Mouse (Mus musculus) C2C12 (cell line): ENCODE results near the gene Sh2d5. TPM values are rescaled to one million over a fixed set of nuclear protein-coding genes. Genes with fewer than 3 reads are reported as not detected.

ENCODE experiments used
- H3K27me3 ChIP-seq: one replicate; pipeline ENCODE4 v1.6.1; 2011; ENCODE audit not compliant: control insufficient read depth, insufficient read depth, insufficient read length
- H3K36me3 ChIP-seq: one replicate; pipeline ENCODE4 v1.6.1; 2011; ENCODE audit not compliant: control insufficient read depth, insufficient read depth
- H3K4me3 ChIP-seq: one replicate; pipeline ENCODE4 v1.5.1; 2011; ENCODE audit warnings: mild to moderate bottlenecking, control low read depth; ENCODE audit not compliant: poor library complexity, insufficient read depth, severe bottlenecking
- H3K79me2 ChIP-seq: one replicate; pipeline ENCODE4 v1.6.1; 2011; ENCODE audit not compliant: control insufficient read depth, insufficient read depth
- H3K79me3 ChIP-seq: one replicate; pipeline ENCODE4 v1.6.1; 2011; ENCODE audit warnings: low read depth, control low read depth
- H3ac ChIP-seq: one replicate; pipeline ENCODE3; 2011; ENCODE audit warnings: low read depth; ENCODE audit not compliant: control insufficient read depth, insufficient read length
- CEBPB ChIP-seq: IDR thresholded peaks from one replicate; pipeline ENCODE4 v1.6.1; 2011; ENCODE audit warnings: low read depth, mild to moderate bottlenecking, control low read depth, moderate library complexity
- CTCF ChIP-seq: IDR thresholded peaks from one replicate; pipeline ENCODE4 v1.5.1; 2011; ENCODE audit not compliant: control insufficient read depth, insufficient read depth, insufficient read length
- FOSL1 ChIP-seq: IDR thresholded peaks from one replicate; pipeline ENCODE4 v1.8.0; 2011; ENCODE audit warnings: mild to moderate bottlenecking, low read length; ENCODE audit not compliant: poor library complexity, insufficient read depth, severe bottlenecking
- MAX ChIP-seq: IDR thresholded peaks from one replicate; pipeline ENCODE4 v1.6.1; 2011; ENCODE audit warnings: mild to moderate bottlenecking, control low read depth
- MYOD1 ChIP-seq: IDR thresholded peaks from one replicate; pipeline ENCODE4 v1.6.1; 2011; ENCODE audit warnings: low read depth; ENCODE audit not compliant: control insufficient read depth, insufficient read length
- MYOG ChIP-seq: IDR thresholded peaks from one replicate; pipeline ENCODE4 v1.6.1; 2011; ENCODE audit not compliant: control insufficient read depth, insufficient read length; ENCODE audit errors: extremely low read depth
- USF1 ChIP-seq: IDR thresholded peaks from one replicate; pipeline ENCODE4 v1.6.1; 2011; ENCODE audit warnings: low read depth, mild to moderate bottlenecking, control low read depth, moderate library complexity
- polyA plus RNA-seq: library from polyadenylated mRNA; unstranded; fragments of >200 nt; fragmentation: generic; extraction: Trizol; gene quantifications from one replicate; pipeline ENCODE4 v1.2.1, GENCODE M21; 2012; ENCODE audit warnings: missing spikeins

Gene Sh2d5
- polyA plus RNA-seq, 1 experiment, result 0.15 TPM

DNA sequence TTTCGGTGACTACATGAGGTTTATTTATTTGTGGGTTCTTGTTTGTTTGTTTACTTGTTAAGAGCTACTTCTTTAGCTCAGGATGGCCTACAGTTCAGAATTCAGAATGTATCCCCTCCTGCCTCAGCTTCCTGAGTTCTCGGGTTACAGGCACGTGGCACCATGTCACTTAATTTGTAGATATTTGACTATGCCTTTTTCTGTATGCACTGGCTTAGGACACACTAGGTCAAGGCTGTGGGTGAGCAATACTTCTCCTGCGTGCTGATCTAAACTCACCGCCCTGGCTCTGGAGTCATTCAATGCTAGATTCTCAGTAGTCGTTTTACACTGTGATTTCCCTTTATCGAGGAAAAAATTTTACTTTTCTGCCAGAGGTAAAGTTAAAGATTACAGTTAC, 29.4 kb upstream of the Sh2d5 start:
- Histone ChIP-seq H3K4me3 (no peak overlapping the region), H3K27me3 (no peaks in the 10 kb centered on the region), H3K79me3 (peaks cover 58% of the 10 kb centered on the region), H3K36me3 (peaks cover 61% of the 10 kb centered on the region), H3ac (no peak overlapping the region), H3K79me2 (peaks cover 71% of the 10 kb centered on the region)
- TF ChIP-seq USF1, result peak; percentile 3
- no peak for TF ChIP-seq CEBPB

DNA sequence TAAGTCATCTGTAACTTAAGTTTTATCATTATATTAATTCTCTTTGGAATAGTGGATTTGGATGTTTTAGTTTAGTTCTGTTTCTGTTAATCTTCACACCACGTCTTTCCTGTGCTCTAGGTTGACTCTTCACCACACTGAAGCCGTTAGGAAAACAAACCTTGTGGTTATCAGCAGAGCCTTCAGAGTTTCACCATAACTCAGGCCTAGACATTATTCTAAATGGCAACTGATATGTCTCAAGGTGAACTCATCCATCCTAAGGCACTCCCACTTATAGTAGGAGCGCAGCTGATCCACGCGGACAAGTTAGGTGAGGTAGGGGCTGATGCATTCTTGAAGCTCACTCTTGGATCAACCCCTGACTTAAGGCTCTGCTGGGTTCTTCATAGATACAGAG, 28.8 kb upstream of the Sh2d5 start:
- Histone ChIP-seq H3K36me3 (peaks cover 68% of the 10 kb centered on the region), H3K27me3 (no peaks in the 10 kb centered on the region), H3ac (no peak overlapping the region)

DNA sequence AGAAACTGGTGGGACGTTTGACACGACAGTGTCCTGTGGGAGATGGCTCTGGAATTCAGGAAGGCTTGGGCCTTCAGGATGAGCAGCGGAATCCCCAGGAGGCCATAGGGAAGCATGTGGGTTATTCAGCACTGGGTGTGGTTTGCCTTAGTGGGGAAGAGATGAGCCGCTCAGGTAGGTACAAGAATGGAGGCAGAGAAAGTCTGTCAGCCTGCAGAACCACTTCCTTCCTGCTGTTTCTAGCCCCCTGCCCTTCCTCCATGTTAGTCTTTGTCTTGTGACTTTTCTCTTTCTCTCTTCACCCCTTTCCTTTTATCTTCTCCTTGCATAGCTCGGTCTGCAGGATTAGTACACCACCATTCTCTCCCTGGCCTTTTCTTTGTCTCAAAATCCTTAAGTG, 27.8 kb upstream of the Sh2d5 start:
- Histone ChIP-seq H3ac (no peak overlapping the region), H3K79me3 (peaks cover 57% of the 10 kb centered on the region), H3K36me3 (peaks cover 75% of the 10 kb centered on the region), H3K79me2 (peaks cover 68% of the 10 kb centered on the region), H3K4me3 (no peak overlapping the region), H3K27me3 (no peaks in the 10 kb centered on the region)
- no peak for TF ChIP-seq MYOG
- TF ChIP-seq FOSL1, result no peak
- TF ChIP-seq CEBPB, result no peak
- TF ChIP-seq CTCF, result no peak
- no peak for TF ChIP-seq USF1
- TF ChIP-seq MYOD1, result no peak
- no peak for TF ChIP-seq MAX

More for the DNA sequence above, 28.8 kb upstream of the Sh2d5 start:
- Histone ChIP-seq H3K79me3 (peaks cover 58% of the 10 kb centered on the region), H3K4me3 (no peak overlapping the region), H3K79me2 (peaks cover 71% of the 10 kb centered on the region)
- TF ChIP-seq MAX, result no peak

DNA sequence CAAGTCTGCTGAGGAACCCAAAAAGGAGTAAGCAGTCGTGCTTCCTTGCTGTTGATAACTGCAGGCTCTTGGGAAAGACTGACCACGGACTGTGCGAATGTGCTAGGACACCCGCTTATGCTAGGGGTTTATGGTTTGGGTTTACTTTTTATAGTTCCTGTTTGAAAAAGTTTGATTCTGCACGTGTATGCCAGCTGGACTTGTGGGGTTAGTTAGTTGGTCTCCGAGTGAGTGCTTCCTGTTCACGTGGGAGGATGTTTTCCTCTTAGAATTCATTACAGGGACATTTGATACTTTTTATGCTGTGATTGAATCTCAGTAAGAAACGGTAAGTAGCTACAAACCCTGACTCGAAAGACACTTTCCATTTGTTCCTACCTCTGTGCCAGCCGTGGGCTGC, 26.6 kb upstream of the Sh2d5 start:
- no peak overlapping the region for H3K4me3 ChIP-seq
- peaks cover 82% of the 10 kb centered on the region for H3K36me3 ChIP-seq
- no peaks in the 10 kb centered on the region for H3K27me3 ChIP-seq
- peaks cover 44% of the 10 kb centered on the region for H3K79me3 ChIP-seq
- TF ChIP-seq MYOG, result no peak
- TF ChIP-seq FOSL1, result no peak
- H3ac ChIP-seq, result no peak overlapping the region
- peaks cover 56% of the 10 kb centered on the region for H3K79me2 ChIP-seq

DNA sequence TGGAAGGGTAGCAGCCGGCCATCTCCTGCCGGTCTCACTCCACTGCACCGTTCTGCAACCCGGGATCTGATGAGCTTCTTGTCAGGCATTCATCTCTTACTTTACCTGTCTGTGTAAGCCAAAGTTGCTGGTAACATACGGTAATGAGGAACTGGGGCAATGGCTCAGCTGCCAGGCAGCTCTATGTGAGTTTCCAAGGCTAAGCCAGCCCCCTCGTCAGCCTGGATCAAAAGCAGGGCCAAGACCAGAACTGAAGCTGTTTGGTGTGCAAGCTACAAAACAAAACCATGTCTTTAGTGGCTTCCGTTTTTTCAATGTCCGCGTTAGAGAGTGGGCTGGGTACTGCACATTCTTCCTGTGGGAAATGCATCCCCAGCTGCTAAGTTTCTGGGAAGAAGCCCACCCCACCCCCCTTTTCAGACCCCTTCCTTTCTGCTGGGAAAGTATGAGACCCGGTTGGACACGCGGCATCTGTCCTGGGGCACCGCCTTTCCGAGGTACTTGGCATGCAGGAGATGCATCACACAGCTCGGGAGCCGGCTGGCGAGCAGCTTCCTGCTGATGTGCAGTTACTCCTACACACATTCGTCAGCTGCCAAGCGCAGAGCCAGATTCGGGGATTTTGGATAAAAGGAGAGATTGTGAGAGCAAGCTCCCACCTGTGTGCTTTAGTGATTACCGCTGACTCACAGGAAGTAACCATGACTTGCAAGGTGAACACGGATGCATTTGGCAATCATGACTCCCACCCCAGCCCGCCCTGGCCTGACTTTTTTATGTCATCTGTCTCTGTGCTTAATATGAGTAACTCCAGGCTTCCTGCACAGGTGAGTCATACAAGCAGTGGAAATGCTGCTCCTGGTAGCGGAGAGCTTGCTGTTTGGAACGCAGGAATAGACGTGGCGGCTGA, 3.2 kb upstream of the Sh2d5 start:
- H3K79me3 ChIP-seq, result no peaks in the 10 kb centered on the region

DNA sequence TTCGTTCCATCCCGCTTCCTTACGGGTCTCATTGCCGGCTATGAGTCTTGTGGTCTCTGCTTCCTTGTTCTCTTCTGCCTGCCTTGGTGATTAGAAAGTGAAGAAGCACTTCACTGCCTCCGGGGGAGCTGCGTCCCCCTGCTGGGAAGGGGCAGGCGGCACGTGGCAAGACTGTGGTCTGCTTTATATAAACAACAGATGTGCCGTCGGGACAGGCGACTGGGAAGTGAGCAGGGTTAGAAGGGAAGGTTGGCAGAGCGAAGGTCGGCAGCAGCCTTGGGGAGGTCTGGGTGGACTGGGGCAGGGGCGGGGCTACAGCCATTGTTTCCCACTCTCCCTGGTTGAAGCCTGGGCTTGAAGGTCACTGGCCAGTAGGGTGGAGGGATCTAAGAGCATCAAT, 1.6 kb downstream of the Sh2d5 start:
- Histone ChIP-seq H3K36me3 (peaks cover 9% of the 10 kb centered on the region), H3ac (no peak overlapping the region), H3K4me3 (no peak overlapping the region), H3K79me3 (no peaks in the 10 kb centered on the region), H3K27me3 (no peaks in the 10 kb centered on the region), H3K79me2 (no peaks in the 10 kb centered on the region)
- TF ChIP-seq FOSL1 (no peak), USF1 (no peak), MAX (no peak), CEBPB (no peak), CTCF (no peak), MYOD1 (no peak), MYOG (no peak)

More for the DNA sequence above, 3.2 kb upstream of the Sh2d5 start:
- Histone ChIP-seq H3K4me3 (no peak overlapping the region), H3K27me3 (no peaks in the 10 kb centered on the region), H3K79me2 (no peaks in the 10 kb centered on the region), H3ac (no peak overlapping the region), H3K36me3 (peaks cover 39% of the 10 kb centered on the region)
- TF ChIP-seq MAX (no peak), USF1 (no peak), FOSL1 (no peak), CTCF (no peak), MYOD1 (no peak), MYOG (no peak), CEBPB (no peak)

DNA sequence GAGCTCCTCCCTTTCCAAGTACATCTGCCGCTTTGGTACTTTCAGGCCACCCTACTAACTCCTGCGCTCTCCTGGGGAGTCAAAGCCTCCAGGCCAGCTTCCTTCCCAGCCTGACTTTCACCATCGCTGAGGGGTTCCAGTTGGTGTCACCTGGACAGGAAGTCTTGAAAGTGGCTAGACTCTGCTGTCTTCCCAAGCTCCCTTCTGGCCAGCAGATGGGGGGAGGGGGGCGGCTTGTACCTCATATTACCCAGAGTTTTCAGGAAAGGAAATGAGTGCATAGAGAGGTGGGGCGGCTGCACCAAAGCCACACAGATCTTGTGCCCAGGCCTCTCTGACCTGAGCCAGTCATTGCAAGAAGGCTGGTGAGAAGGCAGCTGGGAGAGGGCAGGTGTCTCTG, 2.0 kb downstream of the Sh2d5 start:
- no peak for TF ChIP-seq USF1
- Histone ChIP-seq H3ac (no peak overlapping the region), H3K79me3 (no peaks in the 10 kb centered on the region), H3K27me3 (no peaks in the 10 kb centered on the region), H3K36me3 (peaks cover 7% of the 10 kb centered on the region), H3K4me3 (no peak overlapping the region), H3K79me2 (no peaks in the 10 kb centered on the region)
